Mouse (Mus musculus): ENCODE results near the gene Syngr3.
"Not testable (repeated sequence)": the region's sequence is repeated elsewhere in the genome, so short reads cannot be mapped to it uniquely, and the experiment has no call there.

DNA sequence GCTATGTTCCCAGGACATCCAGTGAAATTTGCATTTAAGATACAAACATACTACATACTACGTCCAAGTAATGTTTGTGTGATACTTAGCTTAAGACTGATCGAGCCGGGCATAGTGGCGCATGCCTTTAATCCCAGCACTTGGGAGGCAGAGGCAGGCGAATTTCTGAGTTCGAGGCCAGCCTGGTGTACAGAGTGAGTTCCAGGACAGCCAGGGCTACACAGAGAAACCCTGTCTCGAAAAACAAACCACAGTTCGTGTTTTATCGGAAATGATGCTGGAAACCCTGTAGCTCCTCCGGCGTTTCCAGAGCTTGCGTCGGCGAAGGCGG, 20.6 kb downstream of the Syngr3 start:
- not testable (repeated sequence) for TF ChIP-seq CTCF, EP300 (IDR thresholded peaks at IDR 0.05; ENCODE audit: low read depth)
